Mouse (Mus musculus) WW6 (cell line): ENCODE results near the gene Casq2.

Experiments
- DNase-seq: peaks from one replicate; pipeline ENCODE4 v3.0.0-alpha.2; 2013; ENCODE audit warnings: low read depth, low spot score

The Casq2 gene

DNA sequence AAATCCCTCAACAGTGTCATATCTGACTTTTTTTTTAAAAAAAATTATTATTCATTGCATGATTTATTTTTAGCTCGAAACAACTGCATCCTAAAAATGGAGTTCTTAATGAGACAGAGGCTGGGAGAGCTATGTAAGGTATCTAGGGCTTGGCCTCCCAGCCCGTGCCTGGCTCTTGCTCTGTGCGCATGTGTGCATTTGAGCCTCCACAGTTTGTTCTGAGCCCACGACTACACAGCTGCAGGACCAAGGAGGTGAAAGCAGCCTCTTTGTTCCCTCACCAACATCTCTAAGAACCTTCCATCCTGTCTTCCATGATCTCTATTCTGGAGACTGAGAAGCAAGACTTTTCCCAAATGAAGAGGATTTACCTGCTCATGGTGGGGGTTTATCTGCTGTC, at the start of gene Casq2:
TSS of gene Casq2 (plus strand) at position 133 of the 400 bp plus-strand sequence.
- DNase-seq, result no peak

DNA sequence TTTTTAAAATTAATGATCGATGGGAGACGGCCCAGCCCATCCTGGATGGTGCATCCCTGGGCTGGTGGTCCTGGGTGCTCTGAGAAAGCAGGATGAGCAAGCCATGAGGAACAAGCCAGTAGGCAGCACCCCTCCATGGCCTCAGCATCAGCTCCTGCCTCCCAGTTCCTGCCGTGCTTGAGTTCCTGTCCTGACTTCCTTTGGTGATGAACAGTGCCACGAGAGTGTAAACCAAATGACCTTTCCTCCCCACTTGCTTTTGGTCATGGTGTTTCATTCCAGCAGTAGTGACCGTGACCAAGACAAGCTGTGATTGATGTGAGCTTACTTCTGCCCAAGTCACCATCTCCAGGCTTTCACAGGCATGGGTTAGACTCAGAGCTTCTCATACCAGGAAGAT, 48.4 kb upstream of the Casq2 start:
- DNase-seq, result no peak

DNA sequence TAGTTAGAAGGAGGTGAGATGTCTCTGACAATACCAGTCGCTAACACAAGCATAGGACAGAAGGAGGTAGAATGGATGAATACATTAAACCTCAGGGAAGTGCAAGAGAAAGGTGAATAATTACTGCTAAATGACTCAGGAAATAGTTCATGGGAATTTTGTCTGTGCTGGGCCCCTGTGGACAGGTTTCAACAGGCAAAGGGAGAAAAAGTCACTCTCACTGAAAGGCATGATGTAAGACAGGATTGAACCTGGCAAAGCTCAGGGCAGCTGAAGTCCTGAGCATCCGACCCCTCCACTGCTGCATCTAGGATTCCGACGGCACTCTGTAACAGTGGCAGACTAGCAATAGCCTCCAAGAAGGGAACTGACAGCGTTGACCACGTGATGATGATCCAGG, 47.6 kb upstream of the Casq2 start:
- DNase-seq, result no peak

DNA sequence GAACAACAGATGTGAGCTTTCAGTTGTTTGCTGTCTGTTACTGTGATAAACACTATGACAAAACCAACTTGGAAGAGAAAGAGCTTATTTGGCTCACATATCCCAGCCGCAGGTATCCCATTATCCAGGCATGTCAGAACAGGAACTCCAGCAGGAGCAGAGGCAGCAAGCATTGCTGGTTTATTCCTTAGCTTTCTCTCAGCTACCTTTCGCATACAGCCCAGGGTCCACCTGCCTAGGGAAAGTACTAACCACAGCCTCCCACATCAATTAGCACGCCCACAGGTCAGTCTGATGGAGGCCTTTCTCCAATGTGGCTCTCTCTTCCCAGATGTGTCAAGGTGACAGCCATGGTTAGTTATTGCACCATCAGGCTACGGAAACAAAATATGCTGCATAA, 44.6 kb upstream of the Casq2 start:
- no peak for DNase-seq

DNA sequence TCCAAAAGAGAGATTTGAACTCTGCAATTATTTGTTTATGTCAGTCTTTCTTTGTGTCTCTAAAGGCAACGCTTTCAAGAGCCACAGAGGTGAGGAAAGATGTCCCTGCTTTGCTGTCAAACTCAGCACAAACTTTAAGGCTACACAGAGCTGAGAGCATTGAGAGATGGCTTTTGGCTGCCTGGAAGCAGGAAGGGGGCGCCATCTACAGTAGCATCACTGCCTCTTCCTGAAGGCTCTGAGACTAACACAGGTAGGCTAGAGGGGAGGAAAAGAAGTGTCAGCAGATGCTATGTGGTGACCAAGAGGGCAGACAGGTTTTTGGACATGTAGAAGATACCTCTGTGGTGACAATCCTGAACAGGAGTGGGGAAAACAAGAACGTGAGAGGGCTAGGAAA, 41.1 kb upstream of the Casq2 start:
- no peak for DNase-seq

DNA sequence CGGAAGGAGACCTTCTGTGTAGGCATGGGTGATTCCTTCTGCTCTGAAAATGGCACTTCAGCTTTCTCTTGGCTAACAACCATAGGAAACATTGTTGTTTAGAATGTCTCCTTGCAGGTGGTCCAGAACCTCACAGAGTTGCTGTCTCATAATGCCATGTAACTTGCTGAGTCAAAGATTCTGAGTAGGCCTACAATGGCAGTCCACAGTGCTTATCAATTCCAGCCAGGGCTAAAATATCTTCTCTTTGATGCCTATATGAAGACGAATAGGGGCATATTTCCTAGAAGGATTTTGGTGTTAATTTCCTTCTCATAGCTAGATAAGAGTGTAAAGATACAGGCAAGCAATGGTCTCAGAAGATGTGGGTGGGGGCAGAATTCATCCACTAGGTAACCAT, 38.7 kb upstream of the Casq2 start:
- DNase-seq, result no peak

DNA sequence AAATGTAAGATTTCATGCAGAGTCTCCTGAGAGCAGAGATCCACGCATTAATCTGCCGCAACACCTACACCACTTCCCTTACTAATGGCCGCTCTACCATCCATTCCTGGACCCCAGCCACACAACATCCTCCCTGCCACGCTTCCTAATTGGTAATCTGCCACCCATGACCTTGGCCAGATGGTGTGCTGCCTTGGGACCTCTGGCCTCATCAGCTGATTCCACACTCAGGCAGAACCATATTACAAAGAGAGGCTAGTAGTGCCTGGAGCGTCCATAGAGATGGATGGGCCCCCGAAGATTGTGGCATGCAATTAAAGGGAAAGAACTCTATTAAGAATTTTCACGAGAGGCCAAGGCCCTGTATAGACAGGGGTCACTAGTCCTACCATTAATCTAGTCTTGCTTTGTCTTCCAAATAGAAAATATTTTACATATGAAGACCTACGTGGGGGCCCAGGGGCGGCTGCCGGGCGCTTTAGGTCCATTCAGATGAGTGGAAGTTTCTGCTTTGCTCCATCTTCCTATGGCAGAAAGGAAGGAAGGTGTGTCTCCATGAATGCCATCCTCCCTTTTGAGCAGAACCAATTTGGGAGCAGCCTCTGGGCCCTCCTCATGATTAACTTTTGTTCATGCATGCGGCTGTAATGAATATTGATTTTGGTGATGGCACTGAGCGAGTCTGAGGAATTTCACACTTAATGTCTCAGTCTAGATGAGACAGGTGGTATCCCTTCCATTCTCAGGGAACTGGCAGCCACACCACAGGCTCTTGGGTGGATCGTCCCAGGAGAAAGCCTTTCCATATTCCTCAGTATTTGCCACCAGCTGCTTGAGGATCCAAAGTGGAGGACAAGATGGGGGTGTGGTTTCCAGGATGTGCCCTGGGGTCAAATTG, 36.8 kb upstream of the Casq2 start:
- no peak for DNase-seq

DNA sequence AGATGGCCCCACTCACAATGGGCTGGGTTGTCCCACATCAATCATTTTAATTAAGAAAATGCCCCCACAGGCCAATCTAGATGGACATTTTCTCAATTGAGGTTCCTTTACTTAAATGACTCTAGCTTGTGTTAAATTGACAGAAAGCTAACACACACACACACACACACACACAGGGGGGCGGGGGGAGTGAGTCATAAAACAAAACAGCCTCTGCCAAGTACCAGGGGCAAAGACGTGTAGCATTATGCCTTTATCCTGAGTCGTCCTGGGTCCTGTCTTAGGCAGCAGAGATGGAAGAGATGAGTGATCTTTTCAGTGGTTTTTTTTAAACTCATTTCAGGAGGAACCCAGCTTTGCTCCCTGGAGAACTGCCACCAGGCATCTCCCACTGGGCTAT, 34.2 kb upstream of the Casq2 start:
- DNase-seq, result no peak

DNA sequence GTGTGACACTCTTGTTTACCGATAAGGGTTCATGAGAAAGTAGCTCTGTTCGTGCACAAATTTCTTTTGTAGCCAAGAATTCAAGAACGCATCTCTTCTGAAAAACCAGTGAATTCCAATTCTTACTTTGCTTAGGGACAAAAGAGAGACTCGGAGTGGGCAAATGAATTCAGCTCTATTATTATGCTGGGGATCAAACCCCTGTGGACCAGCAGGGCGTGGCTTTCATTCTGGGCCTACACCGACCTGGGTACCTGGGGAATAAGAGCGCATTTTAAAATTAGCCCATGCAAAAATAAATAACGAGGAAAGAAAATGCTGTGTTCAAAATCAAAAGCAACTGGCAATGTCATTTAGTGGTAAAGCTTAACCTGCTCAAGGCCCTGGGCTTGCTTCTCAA, 32.9 kb upstream of the Casq2 start:
- DNase-seq, result no peak

DNA sequence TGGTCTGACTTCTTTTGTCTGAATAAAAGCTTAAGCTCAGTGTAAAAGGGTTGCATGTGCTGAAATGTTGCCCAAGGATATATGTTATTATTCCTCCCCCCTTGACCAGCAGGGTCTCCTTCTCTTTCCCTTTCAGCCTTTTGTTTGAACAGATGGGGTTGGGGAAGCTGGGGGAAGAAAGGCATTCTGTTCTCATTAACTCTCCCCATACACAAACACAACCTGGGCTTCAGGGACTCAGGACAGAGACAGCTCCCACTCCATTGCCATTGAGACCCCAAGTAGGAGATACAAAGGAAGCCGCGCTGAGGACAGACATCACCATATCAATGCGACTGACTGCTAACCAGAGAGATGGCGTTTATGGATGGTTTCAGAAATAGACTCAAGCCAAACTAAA, 30.3 kb upstream of the Casq2 start:
- no peak for DNase-seq

DNA sequence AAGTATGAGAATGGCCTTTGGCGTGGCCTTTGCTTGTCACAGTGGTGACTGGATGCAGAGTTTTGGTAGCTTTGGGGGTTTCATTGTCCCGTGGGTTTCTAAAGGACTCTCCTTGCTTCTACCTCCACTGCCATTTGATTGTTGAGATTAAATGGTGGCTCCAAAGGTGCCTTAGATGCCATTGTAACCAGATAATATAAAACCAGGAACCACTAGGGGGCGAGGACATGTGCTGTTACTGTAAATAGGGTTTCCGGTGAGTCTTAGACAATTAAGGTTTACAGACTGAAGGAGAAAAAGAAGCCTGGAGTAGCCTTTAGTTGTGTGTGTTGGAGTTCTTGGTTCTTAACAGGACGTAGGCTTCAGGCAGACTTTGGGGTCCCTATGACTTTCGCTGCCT, 26.1 kb upstream of the Casq2 start:
- DNase-seq, result no peak

DNA sequence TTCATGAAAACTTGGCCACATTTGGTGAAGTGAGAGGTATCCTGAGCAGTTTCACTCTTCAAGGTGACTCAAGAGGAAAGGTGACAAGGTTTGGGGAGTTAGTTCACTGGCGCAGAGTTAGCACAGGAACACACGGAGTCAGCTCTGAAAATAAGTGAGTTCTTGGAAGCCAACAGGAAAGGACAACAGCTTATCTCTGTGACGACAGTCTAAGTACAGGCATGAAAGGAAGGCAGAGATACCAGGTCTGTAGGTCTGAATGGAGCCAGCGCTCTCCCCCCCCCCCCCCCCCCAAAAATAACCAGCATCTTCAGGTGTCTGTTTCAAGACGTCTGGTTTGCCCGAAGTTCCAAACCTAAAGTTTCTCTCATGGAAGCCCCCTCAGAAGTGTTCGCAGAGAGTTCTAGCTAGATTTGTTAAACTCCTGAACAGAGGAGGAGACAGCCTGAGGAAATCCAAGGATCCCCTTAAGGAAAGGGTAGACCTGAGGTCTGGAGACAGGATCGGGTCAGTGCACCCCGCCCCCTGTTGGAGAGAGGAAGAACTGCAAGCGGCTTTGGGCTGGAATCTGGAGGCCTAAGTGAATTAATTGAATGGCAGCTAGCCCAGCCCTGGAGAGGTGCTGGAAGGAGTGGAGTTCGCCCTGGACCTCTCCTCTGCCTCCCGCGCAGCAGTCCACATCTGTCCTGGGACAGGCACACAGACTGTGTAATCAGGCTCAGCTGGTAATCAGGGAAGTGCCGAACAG, 24.1 kb upstream of the Casq2 start:
- peak; percentile 68 for DNase-seq

DNA sequence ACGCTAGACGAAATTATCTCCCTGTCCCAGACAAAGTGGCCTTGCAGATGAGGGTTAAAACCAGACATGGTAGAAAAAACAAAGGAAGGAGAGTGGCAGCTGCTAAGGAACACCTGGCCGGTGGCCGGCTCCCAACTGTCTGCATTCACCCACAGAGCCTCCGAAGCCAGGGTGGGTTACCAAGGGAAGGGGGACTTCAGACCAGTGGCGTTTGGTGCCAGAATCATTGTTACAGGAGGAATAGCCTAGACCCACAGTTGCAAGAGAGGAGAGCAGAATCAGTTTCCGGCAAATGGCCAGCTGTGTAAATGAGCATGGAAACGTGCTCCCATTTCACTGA, 23.6 kb upstream of the Casq2 start:
- DNase-seq, result no peak

DNA sequence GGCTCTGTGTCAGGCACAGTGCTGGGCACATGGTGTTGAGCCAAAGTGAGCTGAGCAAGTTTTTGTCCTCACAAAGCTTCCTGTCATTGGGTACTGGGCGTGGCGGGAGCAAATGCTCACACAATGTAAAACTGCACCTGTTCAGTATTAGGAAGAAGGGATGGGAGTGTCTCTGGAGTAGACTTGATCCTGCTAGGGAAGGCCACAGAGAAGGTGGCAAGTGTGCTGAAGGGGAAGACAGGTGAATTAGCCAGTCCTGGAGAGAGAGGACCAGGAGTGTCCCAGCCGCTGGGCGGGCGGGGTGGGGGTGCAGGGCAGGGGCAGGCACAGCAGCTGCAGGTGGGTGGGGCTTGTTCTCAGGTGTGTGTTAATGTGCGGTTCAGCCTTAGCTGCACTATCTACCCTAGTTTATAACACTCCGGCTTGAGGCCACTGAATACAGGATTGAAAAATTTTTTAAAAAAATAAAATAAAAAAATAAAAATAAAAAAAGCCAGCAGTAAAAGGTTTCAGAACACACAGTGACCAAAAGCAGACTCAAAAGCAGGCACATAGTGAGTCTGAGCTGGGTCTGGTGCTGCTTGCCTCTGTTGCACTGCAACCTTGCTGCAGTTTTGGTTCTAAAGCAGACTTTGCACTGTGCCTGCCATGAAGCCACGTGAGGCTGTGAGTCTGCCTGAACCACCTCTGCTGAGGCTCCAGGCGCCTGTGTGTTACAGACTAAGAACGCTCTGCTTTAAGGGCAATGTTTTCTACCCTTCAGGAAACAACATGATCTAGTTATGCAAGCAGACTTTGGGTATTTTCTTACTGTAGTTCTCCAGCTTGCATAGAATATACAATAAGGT, 22.7 kb upstream of the Casq2 start:
- no peak for DNase-seq

DNA sequence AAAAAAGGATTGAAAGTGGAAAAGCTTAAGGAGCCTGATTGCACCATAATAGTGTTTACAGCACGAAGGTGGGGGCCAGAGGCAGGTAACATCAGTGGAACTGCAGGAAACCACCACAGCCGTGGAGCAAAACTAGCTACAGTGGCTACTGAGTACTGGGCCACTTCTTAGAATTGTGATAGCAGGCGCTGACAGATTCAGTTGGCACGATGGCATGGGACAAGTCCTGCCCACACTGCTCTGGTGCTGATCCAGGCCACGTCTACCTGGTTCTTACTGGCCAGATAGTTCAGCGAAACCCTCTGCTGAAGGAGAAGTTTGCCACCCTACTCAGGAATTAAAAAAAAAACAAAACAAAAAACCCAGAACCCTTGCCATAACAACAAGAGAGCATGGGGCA, 21.6 kb upstream of the Casq2 start:
- DNase-seq, result no peak

DNA sequence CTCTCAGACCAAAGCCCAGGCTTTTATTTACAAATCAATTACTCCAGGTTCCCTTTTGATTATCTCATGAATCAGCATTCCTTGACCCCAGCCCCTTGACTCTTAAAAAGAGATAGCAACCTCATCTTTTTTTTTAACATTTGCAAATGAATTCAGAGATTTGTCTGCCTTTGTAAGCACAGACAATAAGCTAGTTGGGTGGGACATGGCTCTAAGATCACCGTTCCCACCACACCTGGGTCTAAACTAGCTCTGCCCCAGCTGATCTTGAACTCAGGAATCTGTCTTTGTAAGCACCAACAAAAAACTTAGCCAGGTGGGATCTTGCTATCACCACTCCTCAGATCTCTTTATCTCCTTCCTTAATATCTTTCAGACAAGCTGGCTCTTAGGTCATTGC, 18.9 kb upstream of the Casq2 start:
- no peak for DNase-seq

DNA sequence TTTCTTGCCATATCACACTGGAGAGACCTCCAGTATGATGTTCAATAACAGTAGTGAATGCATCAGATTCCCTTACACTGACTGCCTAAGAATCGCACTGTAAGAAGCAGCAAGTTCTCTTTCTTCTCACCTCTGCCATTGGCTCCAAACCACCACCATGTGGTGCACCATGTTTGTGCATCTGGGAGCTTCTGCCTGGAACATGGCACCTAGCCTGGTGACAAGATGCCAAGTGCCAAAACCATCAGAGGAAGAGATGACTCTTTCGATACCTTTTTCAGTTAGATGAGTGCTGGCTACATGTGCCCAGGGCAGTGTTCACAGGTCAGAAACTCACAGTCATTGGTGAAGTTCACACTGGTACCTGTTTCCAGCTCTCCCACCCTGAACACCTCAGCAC, 18.4 kb upstream of the Casq2 start:
- DNase-seq, result no peak

DNA sequence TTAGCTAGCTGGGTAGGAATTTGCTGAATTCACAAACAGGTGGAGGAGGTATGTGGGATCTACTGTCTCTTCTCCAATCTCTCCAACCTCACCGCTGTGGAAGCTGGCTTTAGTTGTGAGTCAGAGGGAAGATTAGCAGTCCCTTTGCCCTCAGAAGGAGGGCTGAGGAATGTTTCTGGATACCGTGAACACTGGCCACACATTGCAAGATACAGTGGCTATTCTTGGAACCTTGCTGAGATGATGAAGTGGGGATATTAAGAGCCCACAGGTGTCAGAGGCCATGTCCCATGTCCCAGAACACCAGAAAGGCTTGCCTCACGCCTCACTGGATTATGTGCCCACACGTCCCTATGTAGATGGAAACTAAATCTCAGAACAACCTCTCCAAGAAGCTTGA, 17.0 kb upstream of the Casq2 start:
- no peak for DNase-seq

DNA sequence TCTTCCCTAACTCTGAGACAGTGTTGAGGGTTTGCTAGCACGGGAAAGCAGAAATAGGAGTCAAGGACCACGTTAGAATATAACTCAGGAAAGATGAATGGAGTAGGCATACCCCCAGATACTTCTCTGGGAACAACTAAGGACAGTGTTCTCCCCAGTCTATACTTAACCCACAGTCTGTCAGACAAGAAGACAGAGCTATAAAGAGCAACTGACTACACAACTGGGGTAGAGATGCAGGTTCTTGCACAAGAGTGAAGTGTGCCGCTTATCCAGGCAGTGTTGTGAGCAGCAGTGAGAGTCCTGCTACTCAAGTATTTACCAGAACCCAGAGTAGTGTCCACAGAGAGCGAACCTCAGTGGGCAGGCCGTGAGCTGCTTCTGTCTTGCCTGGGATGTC, 16.5 kb upstream of the Casq2 start:
- DNase-seq, result no peak

DNA sequence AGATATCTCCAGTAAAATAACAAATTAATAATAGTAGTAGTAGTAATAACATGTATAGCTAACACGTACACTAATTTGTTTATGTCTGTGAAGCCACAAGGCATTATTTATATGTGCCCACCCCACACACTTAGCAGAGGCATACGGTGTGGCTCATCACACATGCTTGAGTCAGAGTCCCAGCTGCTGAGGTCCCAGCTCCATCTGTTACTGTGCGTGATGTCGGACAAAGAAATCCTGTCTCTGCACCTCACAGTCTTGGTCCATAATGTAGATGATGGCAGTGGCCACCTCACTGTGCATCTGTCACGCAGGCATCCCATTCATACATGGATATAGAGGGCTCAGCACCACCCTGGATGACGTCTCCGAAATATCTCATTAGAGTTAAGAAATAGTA, 15.9 kb upstream of the Casq2 start:
- DNase-seq, result no peak

DNA sequence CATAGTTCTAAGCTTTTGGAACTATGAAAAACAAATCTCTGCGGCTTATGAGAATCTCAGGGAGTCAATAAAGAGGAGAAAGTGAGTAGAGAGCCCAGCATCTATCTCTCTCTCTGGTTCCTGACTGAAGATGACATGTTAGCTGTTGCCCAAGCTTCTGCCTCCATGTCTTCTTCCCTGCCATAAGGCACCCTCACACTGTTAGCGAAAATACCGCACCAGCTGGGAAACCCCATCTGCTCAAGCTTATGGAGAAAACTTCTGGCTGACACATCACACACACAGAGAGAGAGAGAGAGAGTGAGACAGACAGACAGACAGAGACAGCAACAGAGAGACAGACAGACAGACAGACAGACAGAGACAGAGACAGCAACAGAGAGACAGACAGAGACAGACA, 15.2 kb upstream of the Casq2 start:
- DNase-seq, result no peak

DNA sequence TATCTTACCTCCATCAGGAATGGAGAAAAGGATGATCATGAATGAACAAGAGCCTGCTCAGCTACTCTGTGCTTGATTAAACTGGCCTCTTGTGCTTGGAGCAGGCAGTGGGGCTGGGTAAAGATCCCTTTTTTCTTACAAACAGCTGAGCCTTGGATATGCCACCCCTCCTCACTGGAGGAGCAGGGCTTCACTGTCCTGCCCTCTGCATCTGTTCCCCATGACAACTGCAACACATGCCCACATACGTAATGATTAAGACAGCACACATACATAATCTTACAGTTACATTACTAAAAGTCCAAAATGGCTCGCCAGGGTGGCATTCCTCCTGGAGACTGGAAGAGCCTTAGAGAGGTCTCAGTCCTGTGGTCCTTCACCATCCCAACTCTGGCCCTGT, 6.8 kb upstream of the Casq2 start:
- DNase-seq, result no peak
